Mouse (Mus musculus): ENCODE results near the gene Prrt3.

DNA sequence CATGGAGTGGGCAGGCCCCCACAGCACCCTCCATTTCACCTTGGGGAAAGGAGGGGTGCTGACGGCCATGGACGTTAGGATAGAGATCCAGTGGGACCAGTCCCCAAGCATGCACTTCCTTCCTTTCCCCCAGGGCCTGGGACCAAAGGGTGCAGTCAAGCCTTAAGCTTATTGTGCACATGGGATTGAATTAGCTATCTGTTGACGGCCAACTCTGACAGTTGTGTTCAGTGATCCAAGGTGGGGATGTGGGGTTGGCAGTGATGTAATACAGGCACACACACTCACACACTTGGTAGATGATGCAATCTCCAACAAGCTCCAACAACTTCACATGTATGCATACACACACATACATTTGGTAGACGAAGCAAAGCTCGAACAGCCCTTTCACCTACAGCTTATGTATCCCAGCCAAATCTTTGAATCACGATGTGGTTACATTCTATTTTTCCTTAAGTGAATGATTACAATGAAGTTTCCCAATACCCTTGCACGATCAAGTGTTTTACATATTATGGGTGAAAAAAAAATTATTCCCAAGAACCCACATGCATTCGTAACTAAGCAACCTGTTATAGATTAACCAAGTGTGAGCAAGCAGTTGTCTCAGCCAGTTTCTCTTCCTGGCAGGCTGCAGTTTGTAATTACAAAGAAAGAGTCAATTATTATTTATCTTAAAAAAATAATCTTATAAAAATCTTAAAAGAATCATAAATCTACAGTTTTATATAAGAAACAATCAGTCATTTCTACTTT lies 57.3 kb downstream of the Prrt3 start:
- no peak for TF ChIP-seq E2F4 (IDR thresholded peaks at IDR 0.05; ENCODE audit: insufficient read depth)
- no peak for TF ChIP-seq POLR2A (IDR thresholded peaks at IDR 0.05; ENCODE audit: insufficient read length, low read depth)
- no peak for TF ChIP-seq POLR2AphosphoS2 (IDR thresholded peaks at IDR 0.05; ENCODE audit: insufficient read length, low read depth)
- TF ChIP-seq TCF12 (IDR thresholded peaks at IDR 0.05; ENCODE audit: insufficient read depth, poor library complexity, severe bottlenecking), result no peak
- TF ChIP-seq MYOG (IDR thresholded peaks at IDR 0.05; ENCODE audit: control insufficient read depth in 1 of 3, insufficient read depth in 1 of 3, insufficient read length in 2 of 3, low read depth in 2 of 3), result no peak
- no peak for TF ChIP-seq USF1 (IDR thresholded peaks at IDR 0.05; ENCODE audit: low read depth)
- TF ChIP-seq REST (IDR thresholded peaks at IDR 0.05; ENCODE audit: insufficient read depth, insufficient read length), result no peak
